Mouse (Mus musculus) lung, postnatal 0 days (tissue): ENCODE results near the gene Katnb1.

Source experiments
- CTCF ChIP-seq: IDR thresholded peaks from 2 replicates; pipeline ENCODE4 v1.5.1; 2016; ENCODE audit warnings: antibody characterized with exemption, mild to moderate bottlenecking
- EP300 ChIP-seq: IDR thresholded peaks from 2 replicates; pipeline ENCODE4 v1.6.1; 2016; ENCODE audit warnings: antibody characterized with exemption, mild to moderate bottlenecking, control low read depth

GRCm38 (mm10) chr8:95084744-95085431 is 3.9 kb downstream of the Katnb1 start:
- TF ChIP-seq CTCF (no peak), EP300 (no peak)
